In the genomic region with DNA sequence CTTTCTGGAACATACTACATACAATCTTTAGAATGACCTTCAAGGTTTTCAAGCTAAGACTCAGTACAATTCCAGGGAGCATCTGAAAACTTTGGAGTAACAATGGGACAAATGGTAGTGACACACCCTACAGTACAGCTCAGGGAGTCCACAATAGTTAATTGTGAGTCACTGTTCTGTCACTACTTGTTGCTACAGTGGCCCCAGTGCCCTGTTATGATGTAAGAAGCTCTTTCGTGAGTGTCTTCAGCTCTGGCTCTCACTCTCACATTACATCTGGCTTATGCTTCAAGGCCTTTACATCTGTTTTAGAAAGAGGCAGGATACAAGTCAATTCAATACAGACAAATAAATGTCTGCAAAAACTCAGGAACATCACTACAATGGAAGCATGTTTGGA, we compare ENCODE assay signal across 16 mouse cellular contexts.
"Had no signal": no experiment of that assay in that cellular context is flagged by ENCODE, and none has a peak within 500 bp of the region (broad histone marks: within the 10 kb centered on the region; RNA-seq: fewer than 3 reads in every experiment).

No protein-coding gene starts in this region.

- H3K9ac ChIP-seq: liver, embryonic 15.5 days; liver, postnatal 0 days; lung, embryonic 15.5 days; midbrain, embryonic 12.5 days; midbrain, embryonic 15.5 days; neural tube, embryonic 12.5 days had no signal

- H3K4me3 ChIP-seq: liver, embryonic 15.5 days; lung, embryonic 15.5 days; megakaryocyte, embryonic 14.5 days; midbrain, embryonic 12.5 days; midbrain, embryonic 15.5 days; neural tube, embryonic 12.5 days had no signal

- H3K36me3 ChIP-seq: liver, embryonic 15.5 days; lung, embryonic 15.5 days; midbrain, embryonic 12.5 days; midbrain, embryonic 15.5 days; neural tube, embryonic 12.5 days had no signal

- DNase-seq: liver, postnatal 0 days; lung, adult 2 months; lung, postnatal 14 days; lung, postnatal 36 days; right cerebral cortex, postnatal 14 days; thymus, adult 18-20 months; thymus, postnatal 14 days; thymus, postnatal 36 days had no signal

- H3K9me3 ChIP-seq: liver, embryonic 15.5 days; lung, embryonic 15.5 days; megakaryocyte, embryonic 14.5 days; midbrain, embryonic 12.5 days; midbrain, embryonic 15.5 days; neural tube, embryonic 12.5 days had no signal

- H3K4me2 ChIP-seq: liver, embryonic 15.5 days; lung, embryonic 15.5 days; midbrain, embryonic 12.5 days; midbrain, embryonic 15.5 days; neural tube, embryonic 12.5 days had no signal

- ATAC-seq: liver, postnatal 0 days; lung, postnatal 0 days; midbrain, embryonic 15.5 days had no signal

- H3K27me3 ChIP-seq: liver, embryonic 15.5 days; lung, embryonic 15.5 days; megakaryocyte, embryonic 14.5 days; midbrain, embryonic 15.5 days; neural tube, embryonic 12.5 days had no signal

- H3K27ac ChIP-seq: liver, embryonic 15.5 days; lung, embryonic 15.5 days; macrophage; midbrain, embryonic 12.5 days; midbrain, embryonic 15.5 days; neural tube, embryonic 12.5 days had no signal

- H3K4me1 ChIP-seq: liver, embryonic 15.5 days; lung, embryonic 15.5 days; megakaryocyte, embryonic 14.5 days had no signal
